Mouse (Mus musculus) hindbrain, embryonic 11.5 days (tissue): ENCODE results near the gene Fabp1. TPM values are rescaled to one million over a fixed set of nuclear protein-coding genes. Genes with fewer than 3 reads are reported as not detected.

Source experiments
- ATAC-seq: fragments of 200-750 bp; cut with Nextera tagmentation; 2 replicates; pipeline ENCODE4 v1.8.0; 2017; ENCODE audit warnings: mild to moderate bottlenecking, moderate TSS enrichment, moderate library complexity; ENCODE audit not compliant: low FRiP score
- DNase-seq: peaks from one replicate; pipeline ENCODE4 v3.0.0-alpha.2; 2015; ENCODE audit warnings: low spot score
- H3K27ac ChIP-seq: fragments of 300-500 bp; sonication (generic); 2 replicates; pipeline ENCODE4 v1.5.1; 2014; ENCODE audit warnings: mild to moderate bottlenecking, low read depth, low read length
- H3K27me3 ChIP-seq: fragments of 300-500 bp; sonication (generic); 2 replicates; pipeline ENCODE4 v1.6.1; 2014; ENCODE audit warnings: mild to moderate bottlenecking, low read length, moderate library complexity, mixed read lengths; ENCODE audit not compliant: control insufficient read depth, insufficient read depth
- H3K36me3 ChIP-seq: fragments of 300-500 bp; sonication (generic); 2 replicates; pipeline ENCODE4 v1.6.1; 2014; ENCODE audit warnings: mild to moderate bottlenecking, low read length, moderate library complexity, mixed read lengths; ENCODE audit not compliant: control insufficient read depth, insufficient read depth
- H3K4me1 ChIP-seq: fragments of 300-500 bp; sonication (generic); replicated peaks from 2 replicates; pipeline ENCODE4 v1.6.1; 2014; ENCODE audit warnings: low read length, mixed read lengths; ENCODE audit not compliant: control insufficient read depth, insufficient read depth
- H3K4me2 ChIP-seq: fragments of 300-500 bp; sonication (generic); replicated peaks from 2 replicates; pipeline ENCODE4 v1.6.1; 2014; ENCODE audit warnings: mild to moderate bottlenecking, low read depth, low read length
- H3K4me3 ChIP-seq: fragments of 300-500 bp; sonication (generic); 2 replicates; pipeline ENCODE4 v1.5.1; 2014; ENCODE audit warnings: low read depth, low read length
- H3K9ac ChIP-seq: fragments of 300-500 bp; sonication (generic); 2 replicates; pipeline ENCODE4 v1.6.1; 2014; ENCODE audit warnings: low read depth, low read length
- H3K9me3 ChIP-seq: fragments of 300-500 bp; sonication (generic); 2 replicates; pipeline ENCODE4 v1.6.1; 2016; ENCODE audit warnings: low read length; ENCODE audit not compliant: control insufficient read depth
- WGBS: fragments of 180-500 bp; shearing (Covaris S2); extraction: QIAGEN DNeasy Blood & Tissue Kit; methylation state at CpG from one replicate; pipeline ENCODE4 v1.1.7; 2014; 5-methylcytosine and 5-hydroxymethylcytosine counted together
- polyA plus RNA-seq: library from polyadenylated mRNA; unstranded; fragments of >200 nt; fragmentation: Nextera tagmentation; extraction: Ambion mirVana; gene quantifications from 2 replicates; pipeline ENCODE4 v1.2.1, GENCODE M21; 2014

The Fabp1 gene
- polyA plus RNA-seq, 1 experiment from 2014 or later, result not detected

- no peak overlapping the region for H3K9ac ChIP-seq
- H3K9me3 ChIP-seq, result no peaks in the 10 kb centered on the region
- no peaks in the 10 kb centered on the region for H3K27me3 ChIP-seq
- ATAC-seq (no peak), DNase-seq (no peak)
- H3K4me3 ChIP-seq, result no peak overlapping the region
- H3K27ac ChIP-seq, result no peak overlapping the region
- 90% methylated on average over 1 of the region's 1 CpGs for WGBS
- no peaks in the 10 kb centered on the region for H3K36me3 ChIP-seq
- no peaks in the 10 kb centered on the region for H3K4me1 ChIP-seq
- H3K4me2 ChIP-seq, result no peak overlapping the region
These were observed 48.8 kb downstream of the Fabp1 start for GRCm38 (mm10) chr6:71248420-71248819.

DNA sequence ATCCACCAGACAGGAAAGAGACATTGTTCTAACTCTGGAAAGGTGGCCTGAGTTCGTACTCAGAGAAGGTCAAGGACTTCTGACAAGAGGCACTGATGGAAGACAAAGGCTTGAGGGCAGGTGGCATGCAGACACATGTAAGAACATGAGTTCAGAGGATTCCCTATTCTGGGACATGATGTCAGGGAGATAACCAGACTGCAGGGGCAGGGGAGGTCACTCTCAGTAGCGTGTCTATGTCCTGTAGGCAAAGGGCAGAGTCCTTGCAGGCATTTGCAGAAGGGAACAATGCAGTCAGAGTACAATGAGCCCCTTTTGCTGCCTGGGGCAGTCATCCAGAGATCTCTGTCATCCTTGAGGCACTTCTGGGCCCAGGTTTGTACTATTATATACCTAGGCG is 50.0 kb downstream of the Fabp1 start:
- Histone ChIP-seq H3K4me3 (no peak overlapping the region), H3K27ac (no peak overlapping the region), H3K4me2 (no peak overlapping the region), H3K4me1 (no peaks in the 10 kb centered on the region), H3K9me3 (no peaks in the 10 kb centered on the region), H3K9ac (no peak overlapping the region), H3K36me3 (no peaks in the 10 kb centered on the region), H3K27me3 (no peaks in the 10 kb centered on the region)
- ATAC-seq, result no peak
- DNase-seq, result no peak
- WGBS, result 69% methylated on average over 3 of the region's 3 CpGs

DNA sequence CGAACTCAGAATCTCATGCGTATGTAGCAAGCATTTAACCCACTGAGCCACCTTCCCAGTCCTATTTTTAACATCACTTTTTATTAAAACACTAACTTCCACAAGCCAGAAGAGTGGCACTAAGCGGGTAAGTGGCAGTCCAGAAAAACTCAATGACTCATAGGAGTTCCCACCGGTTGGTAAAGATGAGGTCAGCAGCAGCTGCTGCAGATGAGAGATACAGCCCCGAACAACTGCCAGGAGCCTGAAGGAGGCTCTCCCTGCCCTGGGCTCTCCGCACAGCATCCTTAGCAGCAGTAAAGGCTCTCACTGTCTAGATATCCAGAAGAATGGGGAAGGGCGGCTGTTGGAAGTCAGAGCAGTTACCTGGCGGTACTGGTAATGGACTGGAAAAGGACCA is 51.3 kb downstream of the Fabp1 start:
- Histone ChIP-seq H3K27ac (no peak overlapping the region), H3K4me3 (no peak overlapping the region), H3K4me1 (no peaks in the 10 kb centered on the region), H3K4me2 (no peak overlapping the region), H3K36me3 (no peaks in the 10 kb centered on the region), H3K27me3 (no peaks in the 10 kb centered on the region), H3K9ac (no peak overlapping the region), H3K9me3 (no peaks in the 10 kb centered on the region)
- no peak for ATAC-seq
- DNase-seq, result no peak
- 92% methylated on average over 8 of the region's 8 CpGs for WGBS

- no peak for ATAC-seq
- Histone ChIP-seq H3K9ac (no peak overlapping the region), H3K4me1 (no peaks in the 10 kb centered on the region), H3K4me3 (no peak overlapping the region), H3K27ac (no peak overlapping the region), H3K9me3 (no peaks in the 10 kb centered on the region), H3K4me2 (no peak overlapping the region), H3K36me3 (no peaks in the 10 kb centered on the region), H3K27me3 (no peaks in the 10 kb centered on the region)
- 95% methylated on average over 6 of the region's 6 CpGs for WGBS
- DNase-seq, result no peak
These were observed 54.8 kb downstream of the Fabp1 start for GRCm38 (mm10) chr6:71254456-71254855.

Other genes starting within 250 kb of the Fabp1 start
- gene Foxi3, start 243.3 kb upstream of the Fabp1 start, polyA plus RNA-seq, result not detected in 2 replicates
- 6.5 and 6.7 TPM in 2 replicates for gene Thnsl2, start 55.4 kb upstream of the Fabp1 start, polyA plus RNA-seq
- gene Krcc1, start 71.8 kb downstream of the Fabp1 start, polyA plus RNA-seq, result 37.9 and 38.5 TPM in 2 replicates
- 0.76 and 0.88 TPM in 2 replicates for gene Smyd1, start 122.4 kb downstream of the Fabp1 start, polyA plus RNA-seq
- gene Cd8b1, start 123.0 kb downstream of the Fabp1 start, polyA plus RNA-seq, result not detected in 2 replicates
- 0.07 TPM in 1 of 2 replicates, not detected in the other for gene Cd8a, start 173.6 kb downstream of the Fabp1 start, polyA plus RNA-seq
- gene Rmnd5a, start 240.8 kb downstream of the Fabp1 start, polyA plus RNA-seq, result 7.1 and 10.6 TPM in 2 replicates